Mouse (Mus musculus) testis, adult 10 weeks (tissue): ENCODE results near the gene Elovl3. TPM values are rescaled to one million over a fixed set of nuclear protein-coding genes. Genes with fewer than 3 reads are reported as not detected.

Source experiments
- polyA plus RNA-seq: library from polyadenylated mRNA; stranded (reverse); fragments of 350-450 nt; fragmentation: Illumina TruSeq; extraction: RNeasy Lipid Tissue Mini Kit (QIAGEN cat#74804); gene quantifications from one replicate; pipeline ENCODE4 v1.2.3, GENCODE M21; 2014; ENCODE audit warnings: low read depth, low replicate concordance

Gene Elovl3
- polyA plus RNA-seq, result 0.25 TPM

DNA sequence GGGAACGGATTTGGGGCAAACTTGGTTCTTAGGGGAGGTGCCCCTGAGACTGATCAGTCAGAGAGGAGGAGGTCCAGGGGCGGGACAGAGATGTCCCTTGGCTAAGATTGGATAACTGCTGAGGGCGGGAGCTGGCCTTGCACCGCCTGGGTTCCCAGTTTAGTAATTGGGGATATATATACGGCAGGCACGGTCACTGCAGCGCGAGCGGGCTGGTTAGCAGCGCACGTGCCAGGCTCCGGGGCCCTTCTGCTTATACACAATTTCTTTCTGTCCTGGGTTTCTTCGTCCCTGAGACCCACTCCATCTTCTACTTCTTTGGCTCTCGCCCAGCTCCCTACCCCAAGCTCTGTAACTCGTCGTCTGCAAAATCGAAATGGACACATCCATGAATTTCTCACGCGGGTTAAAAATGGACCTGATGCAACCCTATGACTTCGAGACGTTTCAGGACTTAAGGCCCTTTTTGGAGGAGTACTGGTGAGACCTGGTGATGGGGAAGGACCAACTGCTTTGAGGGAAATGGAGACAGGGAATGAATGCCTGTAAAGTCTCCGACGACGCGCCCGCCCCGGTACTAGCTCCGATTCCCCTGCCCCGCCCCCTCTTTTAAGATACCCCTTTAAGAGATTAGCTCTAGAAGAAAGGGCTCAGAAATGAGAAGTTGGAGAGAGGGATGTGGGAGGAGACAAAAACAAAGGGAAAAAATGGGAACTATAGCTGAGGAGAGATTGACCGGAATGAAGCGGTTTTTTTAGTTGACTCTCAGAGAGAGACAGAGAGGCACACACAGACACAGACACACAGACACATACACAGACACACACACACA lies at the start of gene Elovl3:
Gene Elovl3 (plus strand): TSS at position 204 of the 832 bp plus-strand sequence.

DNA sequence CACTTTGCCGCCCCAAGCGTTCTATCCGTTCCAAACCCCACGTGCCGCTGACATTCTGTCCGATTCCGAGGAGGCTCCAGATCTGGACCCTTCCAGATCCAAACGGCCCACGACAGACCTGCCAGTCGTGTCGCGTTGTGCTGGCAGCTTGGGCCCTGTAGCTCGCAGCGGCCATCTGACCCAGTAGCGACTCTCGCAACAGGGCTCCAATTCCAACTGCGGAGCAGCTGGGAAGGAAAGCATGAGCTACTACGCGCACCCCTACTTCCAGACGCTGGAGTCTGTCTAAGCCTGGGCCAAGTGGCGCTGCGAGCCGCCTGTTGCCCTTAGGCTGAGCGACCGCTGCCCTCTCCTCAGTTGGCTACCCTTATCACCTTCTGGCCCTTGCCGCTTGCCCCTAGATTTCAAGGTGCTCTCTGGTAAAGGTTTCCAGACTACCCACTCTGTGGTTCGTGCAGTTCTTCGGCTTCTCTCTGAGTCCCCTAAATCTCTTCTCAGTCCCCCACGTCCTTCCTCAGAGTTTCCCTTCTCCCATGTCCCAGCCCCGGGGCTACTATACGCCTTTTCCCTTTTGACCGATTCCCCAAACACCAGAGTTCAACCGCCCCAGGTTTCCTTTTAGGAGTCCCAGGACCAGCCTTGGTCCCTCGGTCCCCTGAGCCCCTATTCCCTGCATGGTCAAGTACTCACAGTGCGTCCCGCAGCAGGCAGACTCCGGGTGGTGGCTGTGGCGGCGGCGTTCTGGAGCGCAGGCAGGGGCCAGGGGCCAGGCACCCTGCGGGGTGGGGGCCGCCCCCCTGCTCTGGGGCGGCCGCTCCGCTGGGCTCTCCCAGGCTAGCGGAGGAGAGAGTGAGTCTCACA lies 16.0 kb downstream of the Elovl3 start, which contains the start of gene Pitx3:
Gene Pitx3 (minus strand): TSS at position 816 of the 861 bp plus-strand sequence.

DNA sequence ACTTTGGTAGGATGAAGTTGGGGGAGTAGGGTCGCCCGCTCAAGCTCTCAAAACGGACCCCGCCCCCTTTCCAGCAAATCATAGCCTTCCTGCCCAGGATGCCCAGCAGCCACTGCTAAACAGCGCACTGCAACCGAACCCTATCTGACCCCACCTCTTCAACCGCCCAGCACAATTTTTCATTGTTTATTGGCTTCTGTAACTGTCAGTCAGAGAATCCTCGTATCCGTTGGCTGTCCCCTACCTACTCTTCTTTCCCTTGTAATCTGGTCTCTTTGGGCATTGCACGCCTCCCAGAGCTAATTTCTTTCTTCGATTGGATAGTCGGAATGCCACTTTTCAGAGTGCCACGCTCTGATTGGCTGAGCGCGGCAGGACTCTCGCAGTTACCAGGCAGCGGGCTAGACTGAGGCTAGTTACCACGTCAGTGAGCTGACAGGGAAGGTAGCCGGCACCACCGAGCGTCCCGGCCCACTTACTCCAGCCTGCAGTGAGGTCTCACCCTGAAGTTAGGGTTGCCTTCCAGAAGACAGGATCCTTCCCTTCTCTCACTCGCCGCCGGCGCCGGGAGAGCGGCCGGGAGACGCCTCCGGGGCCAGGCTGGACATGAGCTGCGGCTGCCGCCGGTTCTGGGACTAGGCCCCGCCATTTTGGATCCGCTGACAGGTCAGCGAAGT lies 20.6 kb downstream of the Elovl3 start, which contains the start of gene Gbf1:
Gene Gbf1 (plus strand): TSS at position 383 of the 677 bp plus-strand sequence.

Other genes starting within 250 kb of the Elovl3 start
- 9.2 TPM for gene Armh3, start 133.4 kb upstream of the Elovl3 start, polyA plus RNA-seq
- gene Hps6, start 128.4 kb upstream of the Elovl3 start, polyA plus RNA-seq, result not detected
- gene Pprc1, start 87.0 kb upstream of the Elovl3 start, polyA plus RNA-seq, result 5.7 TPM
- 5.3 TPM for gene Ldb1, start 86.7 kb upstream of the Elovl3 start, polyA plus RNA-seq
- 7.0 TPM for gene Nolc1, start 56.0 kb upstream of the Elovl3 start, polyA plus RNA-seq
- gene Pitx3, start 16.4 kb downstream of the Elovl3 start, polyA plus RNA-seq, result not detected
- 51.0 TPM for gene Gbf1, start 20.6 kb downstream of the Elovl3 start, polyA plus RNA-seq
- 0.14 TPM for gene Nfkb2, start 172.4 kb downstream of the Elovl3 start, polyA plus RNA-seq
- 3.7 TPM for gene Psd, start 195.3 kb downstream of the Elovl3 start, polyA plus RNA-seq
- not detected for gene Fbxl15, start 196.3 kb downstream of the Elovl3 start, polyA plus RNA-seq
- 2.7 TPM for gene Cuedc2, start 206.8 kb downstream of the Elovl3 start, polyA plus RNA-seq
- gene Mfsd13a, start 209.2 kb downstream of the Elovl3 start, polyA plus RNA-seq, result 0.69 TPM
- 0.15 TPM for gene 2310034G01Rik, start 218.4 kb downstream of the Elovl3 start, polyA plus RNA-seq